Mouse (Mus musculus): ENCODE results near the gene Hipk2. TPM values are rescaled to one million over a fixed set of nuclear protein-coding genes. Genes with fewer than 3 reads are reported as not detected.

Gene Hipk2
- polyA plus RNA-seq, 1 experiment, result 33.9 TPM

GRCm38 (mm10) chr6:38889156-38889555, 13.2 kb upstream of the Hipk2 start:
- Histone ChIP-seq H3K4me3 (ENCODE audit: control insufficient read depth, low read depth, low read length) (no peak overlapping the region), H3K27me3 (ENCODE audit: control insufficient read depth, insufficient read depth, low read length) (no peaks in the 10 kb centered on the region), H3K27ac (ENCODE audit: control insufficient read depth, insufficient read depth, low read depth, low read length) (no peak overlapping the region), H3K4me1 (ENCODE audit: control insufficient read depth, insufficient read depth, low read length) (no peaks in the 10 kb centered on the region), H3K36me3 (ENCODE audit: control insufficient read depth, insufficient read depth, low read length) (no peaks in the 10 kb centered on the region)
- TF ChIP-seq POLR2A (IDR thresholded peaks at IDR 0.05; ENCODE audit: control insufficient read depth, low read depth, low read length) (no peak), CTCF (IDR thresholded peaks at IDR 0.05; ENCODE audit: control insufficient read depth, insufficient read depth, insufficient replicate concordance, low read depth, low read length) (no peak)

- TF ChIP-seq CTCF (IDR thresholded peaks at IDR 0.05; ENCODE audit: control insufficient read depth, insufficient read depth, insufficient replicate concordance, low read depth, low read length), result no peak
- no peak overlapping the region for H3K27ac ChIP-seq (ENCODE audit: control insufficient read depth, insufficient read depth, low read depth, low read length)
- H3K36me3 ChIP-seq (ENCODE audit: control insufficient read depth, insufficient read depth, low read length), result no peaks in the 10 kb centered on the region
Measured at GRCm38 (mm10) chr6:38887436-38887835, 11.5 kb upstream of the Hipk2 start.

GRCm38 (mm10) chr6:38885132-38885531, 9.2 kb upstream of the Hipk2 start:
- TF ChIP-seq CTCF (IDR thresholded peaks at IDR 0.05; ENCODE audit: control insufficient read depth, insufficient read depth, insufficient replicate concordance, low read depth, low read length), result no peak
- TF ChIP-seq POLR2A (IDR thresholded peaks at IDR 0.05; ENCODE audit: control insufficient read depth, low read depth, low read length), result no peak
- Histone ChIP-seq H3K27ac (ENCODE audit: control insufficient read depth, insufficient read depth, low read depth, low read length) (no peak overlapping the region), H3K4me3 (ENCODE audit: control insufficient read depth, low read depth, low read length) (no peak overlapping the region), H3K4me1 (ENCODE audit: control insufficient read depth, insufficient read depth, low read length) (no peaks in the 10 kb centered on the region), H3K27me3 (ENCODE audit: control insufficient read depth, insufficient read depth, low read length) (no peaks in the 10 kb centered on the region), H3K36me3 (ENCODE audit: control insufficient read depth, insufficient read depth, low read length) (no peaks in the 10 kb centered on the region)

More at GRCm38 (mm10) chr6:38887436-38887835, 11.5 kb upstream of the Hipk2 start:
- Histone ChIP-seq H3K4me1 (ENCODE audit: control insufficient read depth, insufficient read depth, low read length) (no peaks in the 10 kb centered on the region), H3K4me3 (ENCODE audit: control insufficient read depth, low read depth, low read length) (no peak overlapping the region), H3K27me3 (ENCODE audit: control insufficient read depth, insufficient read depth, low read length) (no peaks in the 10 kb centered on the region)

- Histone ChIP-seq H3K4me1 (ENCODE audit: control insufficient read depth, insufficient read depth, low read length) (no peaks in the 10 kb centered on the region), H3K27me3 (ENCODE audit: control insufficient read depth, insufficient read depth, low read length) (no peaks in the 10 kb centered on the region), H3K27ac (ENCODE audit: control insufficient read depth, insufficient read depth, low read depth, low read length) (no peak overlapping the region), H3K4me3 (ENCODE audit: control insufficient read depth, low read depth, low read length) (no peak overlapping the region), H3K36me3 (ENCODE audit: control insufficient read depth, insufficient read depth, low read length) (no peaks in the 10 kb centered on the region)
- TF ChIP-seq POLR2A (IDR thresholded peaks at IDR 0.05; ENCODE audit: control insufficient read depth, low read depth, low read length), result no peak
- TF ChIP-seq CTCF (IDR thresholded peaks at IDR 0.05; ENCODE audit: control insufficient read depth, insufficient read depth, insufficient replicate concordance, low read depth, low read length), result no peak
Measured at GRCm38 (mm10) chr6:38884482-38884881, 8.5 kb upstream of the Hipk2 start.

GRCm38 (mm10) chr6:38882728-38883171, 6.8 kb upstream of the Hipk2 start:
- no peaks in the 10 kb centered on the region for H3K36me3 ChIP-seq (ENCODE audit: control insufficient read depth, insufficient read depth, low read length)
- H3K27ac ChIP-seq (ENCODE audit: control insufficient read depth, insufficient read depth, low read depth, low read length), result no peak overlapping the region
- no peak overlapping the region for H3K4me3 ChIP-seq (ENCODE audit: control insufficient read depth, low read depth, low read length)
- H3K27me3 ChIP-seq (ENCODE audit: control insufficient read depth, insufficient read depth, low read length), result no peaks in the 10 kb centered on the region
- no peaks in the 10 kb centered on the region for H3K4me1 ChIP-seq (ENCODE audit: control insufficient read depth, insufficient read depth, low read length)
- no peak for TF ChIP-seq CTCF (IDR thresholded peaks at IDR 0.05; ENCODE audit: control insufficient read depth, insufficient read depth, insufficient replicate concordance, low read depth, low read length)
- TF ChIP-seq POLR2A (IDR thresholded peaks at IDR 0.05; ENCODE audit: control insufficient read depth, low read depth, low read length), result no peak

GRCm38 (mm10) chr6:38881975-38882374, 6.0 kb upstream of the Hipk2 start:
- Histone ChIP-seq H3K36me3 (ENCODE audit: control insufficient read depth, insufficient read depth, low read length) (no peaks in the 10 kb centered on the region), H3K4me3 (ENCODE audit: control insufficient read depth, low read depth, low read length) (no peak overlapping the region), H3K4me1 (ENCODE audit: control insufficient read depth, insufficient read depth, low read length) (no peaks in the 10 kb centered on the region), H3K27ac (ENCODE audit: control insufficient read depth, insufficient read depth, low read depth, low read length) (no peak overlapping the region), H3K27me3 (ENCODE audit: control insufficient read depth, insufficient read depth, low read length) (no peaks in the 10 kb centered on the region)
- no peak for TF ChIP-seq CTCF (IDR thresholded peaks at IDR 0.05; ENCODE audit: control insufficient read depth, insufficient read depth, insufficient replicate concordance, low read depth, low read length)
- TF ChIP-seq POLR2A (IDR thresholded peaks at IDR 0.05; ENCODE audit: control insufficient read depth, low read depth, low read length), result no peak

- Histone ChIP-seq H3K4me1 (ENCODE audit: control insufficient read depth, insufficient read depth, low read length) (peaks cover 3% of the 10 kb centered on the region), H3K4me3 (ENCODE audit: control insufficient read depth, low read depth, low read length) (no peak overlapping the region), H3K27me3 (ENCODE audit: control insufficient read depth, insufficient read depth, low read length) (no peaks in the 10 kb centered on the region), H3K27ac (ENCODE audit: control insufficient read depth, insufficient read depth, low read depth, low read length) (no peak overlapping the region), H3K36me3 (ENCODE audit: control insufficient read depth, insufficient read depth, low read length) (no peaks in the 10 kb centered on the region)
- TF ChIP-seq POLR2A (IDR thresholded peaks at IDR 0.05; ENCODE audit: control insufficient read depth, low read depth, low read length), result no peak
- no peak for TF ChIP-seq CTCF (IDR thresholded peaks at IDR 0.05; ENCODE audit: control insufficient read depth, insufficient read depth, insufficient replicate concordance, low read depth, low read length)
Measured at GRCm38 (mm10) chr6:38881468-38881867, 5.5 kb upstream of the Hipk2 start.

- Histone ChIP-seq H3K4me3 (ENCODE audit: control insufficient read depth, low read depth, low read length) (no peak overlapping the region), H3K27ac (ENCODE audit: control insufficient read depth, insufficient read depth, low read depth, low read length) (no peak overlapping the region), H3K27me3 (ENCODE audit: control insufficient read depth, insufficient read depth, low read length) (no peaks in the 10 kb centered on the region), H3K4me1 (ENCODE audit: control insufficient read depth, insufficient read depth, low read length) (peaks cover 8% of the 10 kb centered on the region), H3K36me3 (ENCODE audit: control insufficient read depth, insufficient read depth, low read length) (no peaks in the 10 kb centered on the region)
- TF ChIP-seq CTCF (IDR thresholded peaks at IDR 0.05; ENCODE audit: control insufficient read depth, insufficient read depth, insufficient replicate concordance, low read depth, low read length) (no peak), POLR2A (IDR thresholded peaks at IDR 0.05; ENCODE audit: control insufficient read depth, low read depth, low read length) (no peak)
Measured at GRCm38 (mm10) chr6:38877674-38878073, 1.7 kb upstream of the Hipk2 start.

Data from testis, adult 2 months (tissue).